Mouse (Mus musculus) gastrocnemius, postnatal 25 days (tissue): ENCODE measurements at regions not wholly inside any gene's neighbourhood (a gene's known extent, or its start where the extent isn't known, plus 50 kb on each side); places are given as distances from the start of the nearest gene placed in this dataset.

Experiments
- DNase-seq: peaks from one replicate; pipeline ENCODE4 v3.0.0; 2022

GRCm38 (mm10) chr14:25135371-25135770, 323.6 kb upstream of the Zmiz1 start:
- no peak for DNase-seq

GRCm38 (mm10) chr14:25137312-25137711, 321.7 kb upstream of the Zmiz1 start:
- DNase-seq, result no peak

- DNase-seq, result no peak
Observed at GRCm38 (mm10) chr14:25138485-25138884, 320.5 kb upstream of the Zmiz1 start.

DNA sequence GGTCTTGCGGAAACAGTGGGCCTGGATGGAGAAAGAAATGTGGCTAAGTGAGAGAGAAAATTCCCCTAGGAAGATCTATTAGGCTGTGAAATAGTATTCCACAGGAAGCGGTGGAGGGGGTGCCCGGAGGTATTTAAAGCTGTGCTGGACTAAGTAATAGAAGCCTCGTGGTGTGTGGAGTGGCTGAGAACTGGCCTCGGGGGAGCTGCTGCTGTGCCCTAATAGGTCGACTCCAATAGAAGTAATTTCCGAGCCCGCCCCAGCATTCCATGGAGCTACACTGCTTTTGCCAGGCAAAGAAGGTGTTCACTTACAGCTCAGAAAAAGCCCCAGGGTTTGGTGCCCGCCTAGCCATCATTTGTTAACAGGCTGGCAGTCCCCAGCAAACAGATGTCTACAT, 317.1 kb upstream of the Zmiz1 start:
- peak; percentile 20 for DNase-seq

- no peak for DNase-seq
Observed at GRCm38 (mm10) chr14:25143051-25143450, 315.9 kb upstream of the Zmiz1 start.

DNA sequence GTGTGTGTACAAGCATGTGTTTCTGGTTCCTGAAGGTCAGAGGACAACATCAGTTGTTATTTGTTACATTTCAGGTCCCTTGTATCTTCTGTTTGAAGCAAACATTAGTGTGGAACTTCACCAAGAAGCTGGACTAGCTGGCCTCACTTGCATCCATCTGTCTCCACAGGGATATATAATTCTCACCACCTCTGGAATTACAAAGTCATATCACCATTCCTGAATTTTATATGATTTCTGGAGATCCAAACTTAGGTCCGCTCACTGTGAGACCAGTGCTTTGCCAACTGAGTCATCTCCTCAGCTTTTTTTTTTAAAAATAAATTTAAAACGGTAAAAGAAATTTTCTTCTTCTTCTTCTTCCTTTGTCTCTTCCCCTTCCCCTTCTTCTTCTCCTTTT, 311.3 kb upstream of the Zmiz1 start:
- DNase-seq, result no peak

DNA sequence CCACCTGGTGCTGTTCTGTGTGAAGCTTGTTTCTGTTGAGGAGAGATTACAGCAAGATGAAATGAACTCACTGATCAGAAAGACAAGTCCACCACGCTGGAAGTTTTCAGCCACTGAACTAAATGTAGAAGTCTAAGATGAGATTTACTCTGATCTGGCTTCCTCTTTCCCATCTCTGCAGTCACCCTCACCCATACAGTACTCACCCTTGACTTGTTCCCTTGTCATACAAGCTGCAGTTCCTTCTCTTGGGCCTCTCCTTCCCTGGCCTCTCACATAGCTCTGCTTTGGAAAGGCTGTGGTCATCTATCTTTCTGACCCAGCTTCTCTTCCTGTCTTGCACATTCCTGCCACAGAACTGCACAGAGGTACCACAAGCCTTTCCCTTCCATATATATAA, 308.0 kb upstream of the Zmiz1 start:
- no peak for DNase-seq

GRCm38 (mm10) chr14:25151485-25151884, 307.5 kb upstream of the Zmiz1 start:
- no peak for DNase-seq

DNA sequence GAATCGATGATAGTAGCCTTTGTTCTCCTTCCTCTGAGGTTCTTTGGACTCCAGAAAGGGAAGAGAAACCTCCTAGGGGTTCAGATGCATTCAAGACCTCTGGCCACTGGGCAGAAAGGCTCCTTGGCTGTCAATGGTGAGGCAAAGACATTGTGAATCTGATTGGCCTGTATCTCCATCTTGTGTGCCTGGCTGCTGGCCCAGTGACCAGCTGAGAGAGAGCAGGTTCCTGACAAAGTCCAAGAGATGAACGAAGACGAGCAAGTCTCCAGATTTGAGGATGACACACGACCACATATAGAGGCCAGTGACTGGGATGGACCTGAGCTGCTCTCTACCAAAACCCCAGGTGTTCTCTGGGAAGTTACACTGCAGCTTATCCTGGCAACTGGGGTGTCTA, 305.4 kb upstream of the Zmiz1 start:
- no peak for DNase-seq

GRCm38 (mm10) chr14:25154180-25154579, 304.8 kb upstream of the Zmiz1 start:
- no peak for DNase-seq

GRCm38 (mm10) chr14:25155008-25155783, 303.8 kb upstream of the Zmiz1 start:
- DNase-seq, result no peak

DNA sequence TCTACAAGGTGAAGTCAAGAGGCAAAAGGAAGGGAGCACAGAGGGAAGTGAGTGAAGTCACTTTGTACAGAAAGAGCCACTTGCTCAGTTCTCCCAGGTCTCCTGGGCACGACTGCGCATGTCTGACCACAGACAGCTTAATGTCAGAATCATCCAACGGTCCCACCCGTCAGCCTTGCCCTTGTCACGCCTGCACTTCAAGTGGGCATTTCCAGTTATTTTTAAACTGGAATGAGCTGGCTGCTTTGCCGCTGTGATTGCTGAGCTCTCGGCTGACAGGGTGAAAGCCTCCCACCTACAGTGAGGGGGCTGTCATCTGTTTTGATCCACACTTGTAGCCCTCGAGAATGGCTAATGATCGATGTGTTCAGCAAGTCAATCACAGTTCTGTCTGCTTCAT, 302.8 kb upstream of the Zmiz1 start:
- no peak for DNase-seq

- DNase-seq, result no peak
Observed at GRCm38 (mm10) chr14:25161684-25162321, 297.2 kb upstream of the Zmiz1 start.

DNA sequence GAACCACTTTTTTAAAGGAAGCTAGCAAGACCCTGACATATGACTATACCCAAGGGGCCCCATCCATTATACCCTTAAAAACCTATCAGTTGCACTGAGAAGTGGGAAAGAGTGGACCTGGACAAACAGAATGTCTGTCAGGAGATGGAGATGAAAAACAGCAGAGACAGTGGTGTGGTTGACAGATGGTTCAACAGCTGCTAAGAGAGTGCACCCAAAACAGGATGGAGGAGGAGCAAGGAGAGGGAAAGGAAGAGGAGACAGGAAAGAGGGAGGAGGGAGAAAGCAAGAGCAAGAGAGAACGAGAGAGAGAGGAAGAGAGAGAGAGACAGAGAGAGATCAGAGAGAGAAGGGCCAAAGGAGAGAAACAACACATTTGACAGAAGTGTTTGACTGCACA, 292.8 kb upstream of the Zmiz1 start:
- DNase-seq, result no peak

- no peak for DNase-seq
Observed at GRCm38 (mm10) chr14:25167604-25168003, 291.4 kb upstream of the Zmiz1 start.

DNA sequence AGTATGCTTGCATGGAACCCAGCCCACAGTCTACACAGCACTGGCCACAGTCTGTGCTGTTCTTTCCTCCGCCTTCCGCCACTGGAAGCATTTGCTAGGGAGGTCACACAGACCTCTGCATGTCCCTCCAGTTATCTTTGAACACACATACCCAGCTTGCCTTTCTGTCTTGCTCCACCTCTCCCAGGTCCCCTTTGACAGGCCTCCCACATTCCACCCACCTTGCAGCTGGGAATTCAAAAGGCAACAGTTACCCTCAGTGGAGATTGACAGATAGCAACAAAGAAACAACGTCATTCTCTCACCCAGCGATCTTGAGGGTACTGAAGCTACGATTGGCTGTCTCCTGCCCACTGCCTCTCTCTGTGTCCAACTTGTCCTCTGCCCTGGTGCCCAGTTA, 290.7 kb upstream of the Zmiz1 start:
- no peak for DNase-seq

DNA sequence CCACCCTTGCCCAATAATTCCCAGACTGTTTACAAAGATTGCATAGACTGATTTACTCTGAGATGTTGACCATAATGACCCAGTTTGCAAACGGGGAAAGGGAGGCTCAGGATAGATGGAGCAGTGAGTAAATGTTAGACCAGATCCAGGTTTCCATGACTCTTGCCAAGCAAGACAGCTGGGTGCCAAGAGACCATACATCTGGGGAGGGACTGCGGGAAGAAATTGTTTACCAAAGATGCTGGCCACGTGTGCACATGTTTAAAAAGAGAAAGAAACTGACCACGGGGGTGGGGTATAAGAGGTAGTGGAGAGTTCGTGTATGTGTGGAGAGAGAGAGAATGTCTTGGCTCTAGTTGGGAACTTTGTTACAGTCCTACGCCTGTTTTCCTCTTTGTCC, 285.7 kb upstream of the Zmiz1 start:
- DNase-seq, result no peak

DNA sequence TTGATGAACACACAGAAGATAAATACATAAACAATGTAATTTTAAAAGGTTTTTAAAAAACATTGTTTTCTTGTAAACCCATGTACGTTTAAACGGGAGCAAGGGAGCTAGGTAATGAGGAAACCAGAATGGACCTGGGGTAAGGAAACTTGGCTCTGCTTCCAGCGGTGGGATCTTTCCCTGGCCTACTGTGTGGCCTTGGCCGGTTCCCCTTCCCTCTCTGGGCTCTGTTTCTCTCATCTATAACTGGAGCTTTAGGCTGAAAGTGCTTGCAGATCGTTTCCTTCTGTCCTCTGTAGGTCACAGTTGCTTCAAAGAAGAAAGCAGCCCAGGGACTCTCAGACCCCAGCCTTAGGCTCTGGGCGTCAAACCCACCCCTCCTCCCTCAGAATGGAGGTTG, 285.1 kb upstream of the Zmiz1 start:
- peak; percentile 23 for DNase-seq

DNA sequence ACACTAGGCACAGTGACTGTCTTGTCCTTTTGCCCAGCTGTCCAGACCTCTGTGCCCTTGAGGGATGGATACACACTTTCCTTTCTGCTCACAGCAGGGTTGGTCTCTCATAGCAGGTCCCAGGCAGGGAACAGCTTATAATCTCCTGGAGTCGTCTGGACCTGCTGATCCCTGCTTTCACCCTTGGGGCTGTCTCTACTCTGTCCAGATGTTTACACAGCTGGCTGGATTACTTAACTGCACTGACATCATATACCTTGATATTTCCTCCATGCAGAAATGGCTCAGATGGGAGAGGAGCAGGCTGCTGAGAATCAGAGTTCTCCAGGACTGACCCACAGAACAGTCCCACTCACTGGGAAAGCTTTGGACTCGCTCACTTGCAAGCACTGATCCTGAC, 284.6 kb upstream of the Zmiz1 start:
- no peak for DNase-seq

DNA sequence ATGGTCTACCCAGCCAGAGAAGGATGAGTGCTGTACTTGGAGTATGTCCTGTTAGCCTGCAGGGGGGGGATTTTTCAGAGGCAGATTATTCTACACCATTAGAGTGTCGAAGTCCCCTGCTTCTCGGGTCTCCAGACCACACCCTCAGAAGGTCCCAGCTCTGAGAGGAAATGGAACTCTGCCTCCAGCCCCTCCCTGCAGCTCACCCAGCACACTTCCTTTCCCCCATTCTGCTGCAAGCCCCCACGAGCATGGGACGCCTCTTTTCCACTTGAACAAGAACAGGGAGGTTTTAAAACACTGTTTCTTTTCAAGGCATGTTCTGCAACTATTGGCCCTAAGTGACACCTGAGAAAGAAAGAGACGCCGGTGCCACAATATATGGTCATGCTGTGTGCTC, 282.8 kb upstream of the Zmiz1 start:
- no peak for DNase-seq

GRCm38 (mm10) chr14:25180126-25180525, 278.9 kb upstream of the Zmiz1 start:
- DNase-seq, result no peak

DNA sequence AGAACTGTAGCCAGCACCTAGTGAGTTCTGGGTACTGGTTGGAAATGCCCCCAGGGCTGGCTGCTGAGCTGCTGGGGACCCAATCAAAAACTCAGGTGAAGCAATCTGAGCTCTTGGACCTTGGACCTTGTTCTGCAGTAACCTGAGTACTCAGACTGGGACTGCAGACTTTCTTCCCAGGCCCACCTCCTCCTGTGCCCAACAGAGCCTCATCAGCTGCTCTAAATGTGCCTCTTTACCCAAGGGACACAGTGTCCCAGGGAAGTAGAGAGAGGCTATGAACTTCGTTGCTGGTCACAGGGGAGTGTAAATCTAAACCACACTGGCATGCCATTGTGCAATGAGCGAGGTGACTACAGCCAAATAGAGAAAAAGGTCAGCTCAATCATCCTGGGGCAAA, 277.6 kb upstream of the Zmiz1 start:
- peak; percentile 76 for DNase-seq

GRCm38 (mm10) chr14:25184042-25184441, 274.9 kb upstream of the Zmiz1 start:
- no peak for DNase-seq

- DNase-seq, result no peak
Observed at GRCm38 (mm10) chr14:25184875-25185274, 274.1 kb upstream of the Zmiz1 start.
